Mouse (Mus musculus): ENCODE measurements around the gene Cdc25a.
A peak's percentile ranks its signal among the peaks of the same experiment; 100 is the strongest.

Cdc25a gene

DNA sequence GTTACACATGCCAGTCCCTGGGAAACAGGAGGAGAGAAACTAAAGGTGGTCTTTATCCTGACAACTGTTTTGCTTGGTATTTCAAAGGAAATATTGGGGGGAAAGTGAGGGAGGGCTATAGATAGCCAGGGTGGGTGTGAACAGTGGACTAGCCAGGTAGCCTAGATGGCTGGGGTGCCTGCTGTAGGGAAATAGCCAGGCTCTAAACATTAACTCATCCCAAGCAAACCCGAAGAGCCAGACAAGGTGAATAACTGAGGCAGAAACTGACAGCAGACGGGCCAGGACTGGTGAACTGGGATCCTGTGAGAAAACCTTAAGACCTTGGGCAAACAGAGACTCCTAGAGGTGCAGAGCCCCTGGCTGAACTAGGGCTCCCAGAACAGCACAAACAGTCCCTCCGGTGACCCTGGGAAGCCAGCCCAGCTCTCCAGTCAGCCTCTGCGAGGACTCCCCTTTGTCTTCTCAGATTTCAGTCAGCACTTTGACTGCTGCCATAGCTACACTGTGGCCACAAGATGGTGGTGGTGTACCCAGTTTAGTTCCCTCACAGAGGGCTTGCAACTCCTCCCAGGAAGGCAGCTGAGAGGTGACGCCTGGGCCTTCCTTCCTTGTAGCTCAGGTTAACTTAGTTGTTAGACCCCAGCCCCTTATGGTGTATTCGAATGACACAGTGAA is 19.2 kb downstream of the Cdc25a start:
- DNase-seq (ENCODE audit: low read depth, low spot score), result peak; percentile 88

- no peak for DNase-seq (ENCODE audit: low read depth, low spot score)
Measured at GRCm38 (mm10) chr9:109895593-109895992, 20.2 kb downstream of the Cdc25a start.

GRCm38 (mm10) chr9:109896253-109897150 is 21.1 kb downstream of the Cdc25a start:
- no peak for DNase-seq (ENCODE audit: low read depth, low spot score)

DNA sequence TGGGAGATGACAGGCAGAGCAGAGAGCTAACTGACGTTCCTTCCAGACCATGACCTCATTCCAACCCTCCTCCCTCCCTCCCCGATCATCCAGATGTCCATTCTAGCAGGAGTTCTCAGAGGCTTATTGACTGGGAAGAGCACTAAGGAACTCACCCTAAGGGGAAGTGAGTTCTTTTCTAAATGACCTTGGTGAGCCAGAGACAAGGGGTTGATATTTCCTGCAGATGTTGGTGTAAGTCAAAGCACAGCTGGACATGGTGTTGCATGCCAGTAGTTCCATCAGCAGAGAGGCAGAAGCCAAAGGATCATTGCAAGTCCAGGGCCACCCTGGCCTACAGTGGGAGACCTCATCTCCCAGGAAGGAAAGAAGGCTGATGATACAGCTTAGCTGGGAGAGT is 22.6 kb downstream of the Cdc25a start:
- DNase-seq (ENCODE audit: low read depth, low spot score), result no peak

DNA sequence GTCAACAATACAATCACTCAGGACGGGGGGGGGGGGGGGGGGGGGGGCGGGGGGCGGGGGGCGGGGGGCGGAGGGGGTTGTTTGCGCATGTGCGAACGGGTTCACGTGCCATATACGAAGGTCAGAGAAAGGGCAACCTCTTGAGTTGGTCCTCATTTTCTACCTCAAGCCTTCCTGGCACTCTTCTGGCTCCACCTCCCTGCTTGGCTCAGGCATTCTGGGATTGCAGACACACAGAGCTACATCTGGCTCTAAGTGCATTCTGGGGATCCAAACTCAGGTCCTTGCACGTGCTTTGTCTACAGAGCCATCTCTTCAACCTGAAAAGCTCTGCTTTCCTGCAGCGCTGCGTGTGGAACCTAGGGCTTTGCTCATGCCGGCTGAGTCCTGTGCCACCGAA is 24.0 kb downstream of the Cdc25a start:
- DNase-seq (ENCODE audit: low read depth, low spot score), result no peak

DNA sequence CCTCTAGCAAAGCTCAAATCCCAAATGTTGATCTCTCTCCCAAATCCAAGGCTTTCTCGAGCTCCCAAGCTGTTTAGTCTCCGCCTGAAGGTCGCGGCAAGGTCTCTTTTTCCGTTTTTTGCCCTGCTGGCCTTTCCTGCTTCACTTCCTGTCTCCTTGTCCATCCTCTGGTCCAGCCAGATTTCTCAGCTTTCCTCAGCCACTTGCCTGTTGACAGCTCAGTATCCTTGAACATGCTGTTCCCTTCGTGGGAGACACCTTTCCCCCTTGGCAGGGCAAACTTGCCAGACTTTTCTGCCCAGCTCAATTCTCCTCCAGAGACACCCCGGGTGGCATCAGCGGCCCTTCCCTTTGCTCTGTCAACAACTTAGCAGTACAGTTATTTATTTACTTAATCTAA is 24.4 kb downstream of the Cdc25a start:
- DNase-seq (ENCODE audit: low read depth, low spot score), result no peak

GRCm38 (mm10) chr9:109900604-109901003 is 25.2 kb downstream of the Cdc25a start:
- no peak for DNase-seq (ENCODE audit: low read depth, low spot score)

- DNase-seq (ENCODE audit: low read depth, low spot score), result no peak
Measured at GRCm38 (mm10) chr9:109902246-109902645, 26.9 kb downstream of the Cdc25a start.

GRCm38 (mm10) chr9:109902740-109903139 is 27.4 kb downstream of the Cdc25a start:
- no peak for DNase-seq (ENCODE audit: low read depth, low spot score)

GRCm38 (mm10) chr9:109907300-109907699 is 31.9 kb downstream of the Cdc25a start:
- DNase-seq (ENCODE audit: low read depth, low spot score), result peak; percentile 83

DNA sequence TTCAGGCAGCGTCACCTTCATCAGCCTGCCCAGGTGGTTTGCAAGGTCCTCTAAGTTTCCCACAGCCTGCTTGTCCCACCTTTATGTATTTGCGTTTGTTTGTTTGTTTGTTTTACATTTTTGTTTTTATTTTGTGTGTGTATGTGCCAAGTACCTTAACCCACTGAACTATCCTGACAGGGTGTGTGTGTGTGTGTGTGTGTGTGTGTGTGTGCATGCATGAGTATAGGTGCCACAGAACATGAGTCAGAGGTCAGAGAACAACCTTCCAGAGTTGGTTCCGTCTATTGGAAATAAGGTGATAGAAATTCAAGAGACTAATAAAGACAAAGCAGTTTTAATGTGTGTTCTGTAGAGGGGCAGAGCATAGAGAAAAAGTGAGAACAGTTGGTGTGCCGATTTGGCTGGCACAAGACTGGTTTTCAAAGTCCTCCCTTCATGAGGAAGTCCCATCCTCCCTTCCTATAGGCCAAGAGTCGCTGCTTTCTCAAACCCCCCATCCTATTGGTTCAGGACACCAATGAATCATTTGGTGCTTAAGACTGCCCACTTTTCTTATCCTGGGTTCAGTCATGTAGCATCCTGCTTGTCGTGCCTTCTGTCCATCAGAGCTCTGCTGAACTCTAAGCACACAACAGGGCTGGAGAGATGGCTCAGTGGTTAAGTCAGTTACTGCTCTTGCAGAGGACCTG is 32.5 kb downstream of the Cdc25a start:
- DNase-seq (ENCODE audit: low read depth, low spot score), result peak; percentile 70

- no peak for DNase-seq (ENCODE audit: low read depth, low spot score)
Measured at GRCm38 (mm10) chr9:109909102-109909501, 33.7 kb downstream of the Cdc25a start.

DNA sequence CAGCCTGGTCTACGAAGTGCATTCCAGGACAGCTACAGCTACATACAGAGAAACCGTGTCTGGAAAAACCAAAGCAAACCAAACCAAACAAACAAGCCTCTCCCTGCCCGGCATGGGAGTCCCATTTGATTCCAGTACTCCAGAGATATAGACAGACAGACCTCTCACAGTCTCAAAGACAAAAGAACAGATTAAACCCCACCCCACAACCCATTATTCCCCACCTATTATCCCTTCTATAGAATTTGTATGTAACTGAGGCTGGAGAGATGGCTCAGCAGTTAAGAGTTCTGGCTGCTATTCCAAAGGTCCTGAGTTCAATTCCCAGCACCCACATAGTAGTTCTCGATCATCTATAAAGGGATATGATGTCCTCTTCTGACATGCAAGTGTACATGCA is 34.5 kb downstream of the Cdc25a start:
- no peak for DNase-seq (ENCODE audit: low read depth, low spot score)

- DNase-seq (ENCODE audit: low read depth, low spot score), result no peak
Measured at GRCm38 (mm10) chr9:109911779-109912178, 36.4 kb downstream of the Cdc25a start.

- no peak for DNase-seq (ENCODE audit: low read depth, low spot score)
Measured at GRCm38 (mm10) chr9:109914269-109914926, 39.0 kb downstream of the Cdc25a start.

DNA sequence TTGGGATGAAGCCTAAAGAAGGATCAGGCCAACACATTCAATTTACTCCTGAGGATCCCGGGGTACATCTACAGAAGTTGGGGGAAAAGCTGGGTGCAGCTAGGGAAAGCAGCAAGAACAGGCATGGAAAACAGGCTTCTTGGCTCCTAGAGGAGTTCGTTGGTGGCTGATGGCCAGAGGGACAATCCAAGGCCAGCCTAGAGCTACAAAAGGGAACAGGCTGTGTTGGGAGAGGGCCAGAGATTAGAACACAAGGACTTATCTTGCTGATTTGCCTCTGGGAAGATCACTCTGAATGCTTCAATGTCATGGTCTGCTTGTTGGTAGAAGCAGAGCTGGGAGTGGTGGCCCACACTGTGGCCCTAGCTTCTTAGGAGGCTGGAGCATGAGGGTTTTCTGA is 42.6 kb downstream of the Cdc25a start:
- DNase-seq (ENCODE audit: low read depth, low spot score), result no peak

DNA sequence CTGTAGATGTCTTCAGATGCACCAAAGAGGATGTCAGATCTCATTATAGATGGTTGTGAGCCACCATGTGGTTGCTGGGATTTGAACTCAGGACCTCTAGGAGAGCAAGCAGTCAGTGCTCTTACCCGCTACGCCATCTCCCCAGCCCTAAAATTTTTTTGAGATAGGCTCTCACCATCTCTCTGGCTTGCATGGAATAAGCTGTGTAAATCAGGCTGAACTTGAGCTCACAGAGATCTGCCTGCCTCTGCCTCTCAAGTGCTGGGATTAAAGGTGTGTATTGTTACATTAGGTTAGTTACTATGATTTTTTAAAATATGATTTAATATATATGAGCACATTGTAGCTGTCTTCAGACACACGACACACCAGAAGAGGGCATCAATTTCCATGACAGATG is 53.8 kb downstream of the Cdc25a start:
- DNase-seq (ENCODE audit: low read depth, low spot score), result no peak

- no peak for DNase-seq (ENCODE audit: low read depth, low spot score)
Measured at GRCm38 (mm10) chr9:109930063-109930462, 54.7 kb downstream of the Cdc25a start.

- DNase-seq (ENCODE audit: low read depth, low spot score), result no peak
Measured at GRCm38 (mm10) chr9:109930752-109931151, 55.4 kb downstream of the Cdc25a start.

DNA sequence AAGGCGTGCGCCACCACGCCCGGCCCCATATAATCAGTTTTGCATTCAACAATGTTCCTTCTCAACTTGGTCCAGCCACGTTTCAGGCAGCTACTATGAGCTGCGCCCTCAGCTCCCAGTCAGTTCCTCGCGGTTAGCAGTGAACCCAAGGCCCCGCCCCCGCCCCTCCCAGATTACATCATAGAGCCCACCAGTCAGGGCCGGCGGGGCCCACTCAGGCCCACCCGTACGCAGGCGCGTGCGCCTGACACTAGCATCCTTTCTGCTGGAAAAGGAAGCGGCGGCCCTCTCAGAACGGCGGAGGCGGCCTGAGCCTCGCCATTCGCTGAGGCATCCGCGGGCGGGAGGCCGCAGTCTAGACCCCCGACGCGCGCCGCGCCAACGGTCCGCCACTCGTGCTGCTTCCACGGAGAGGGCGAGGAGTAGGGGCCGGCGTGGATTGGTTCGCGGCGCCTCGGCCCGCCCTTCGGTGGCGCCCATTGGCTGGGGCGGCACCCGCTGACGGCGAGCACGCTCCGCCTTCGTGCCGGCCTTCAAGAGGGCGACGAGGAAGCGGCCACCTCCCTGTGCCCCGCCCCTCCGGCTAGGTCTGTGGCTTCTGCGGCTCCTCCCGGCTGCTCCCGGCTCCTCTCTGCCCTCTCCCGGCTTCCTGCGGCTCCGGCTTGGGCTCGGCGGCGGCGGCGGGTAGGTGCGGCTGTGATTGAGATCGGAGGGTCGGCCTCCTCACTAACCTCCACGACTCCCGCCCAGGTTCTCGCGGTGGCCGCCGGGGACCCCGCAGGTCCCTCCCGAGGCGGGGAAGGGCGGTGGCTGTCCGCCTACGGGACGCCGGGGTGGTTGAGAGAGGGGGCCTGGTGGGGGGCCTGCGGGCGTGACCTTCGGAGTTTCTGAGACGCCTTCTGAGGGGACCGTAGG is 56.1 kb downstream of the Cdc25a start, which contains the start of gene Map4:
Gene Map4 (plus strand): TSS at position 204 of the 915 bp plus-strand sequence.
- DNase-seq (ENCODE audit: low read depth, low spot score), result peak; percentile 94

- DNase-seq (ENCODE audit: low read depth, low spot score), result no peak
Measured at GRCm38 (mm10) chr9:109932361-109932755, 57.0 kb downstream of the Cdc25a start.
